Mouse (Mus musculus): ENCODE data around the gene Insl6. TPM values are rescaled to one million over a fixed set of nuclear protein-coding genes. Genes with fewer than 3 reads are reported as not detected.

Gene Insl6
- polyA plus RNA-seq, 1 experiment from 2014 or later: 3.6 TPM

- H3K9me3 ChIP-seq (replicated peaks): no peaks in the 10 kb centered on the region
- H3K4me1 ChIP-seq: no peaks in the 10 kb centered on the region
- H3K9ac ChIP-seq: no peak overlapping the region
- H3K4me2 ChIP-seq: no peak overlapping the region
- no peak overlapping the region for H3K27ac ChIP-seq
- ATAC-seq: no peak
- H3K27me3 ChIP-seq: no peaks in the 10 kb centered on the region
- H3K4me3 ChIP-seq: no peak overlapping the region
- H3K36me3 ChIP-seq (ENCODE audit: poor library complexity, severe bottlenecking): peaks cover 2% of the 10 kb centered on the region
These were observed 19.7 kb upstream of the Insl6 start for GRCm38 (mm10) chr19:29344868-29345267.

DNA sequence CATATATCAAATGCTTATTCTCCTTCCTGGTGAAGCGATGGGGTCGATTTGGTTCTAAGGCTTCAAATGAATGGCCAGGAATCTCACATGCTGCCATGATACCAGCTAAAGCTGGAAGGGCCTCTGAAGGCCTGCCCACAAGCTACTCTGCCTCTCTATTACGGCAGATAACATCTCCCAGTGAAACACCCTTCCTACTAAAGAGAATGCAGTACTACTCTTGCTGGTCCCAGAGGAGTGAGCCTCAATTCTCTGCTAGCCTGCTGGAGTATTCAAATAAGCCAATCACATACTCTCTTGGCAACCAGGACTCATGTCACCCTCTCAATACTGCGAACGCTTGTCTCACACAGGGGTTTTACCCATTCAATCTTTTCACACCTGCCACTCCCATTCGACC, 17.1 kb upstream of the Insl6 start:
- 88% methylated on average over 6 of the region's 6 CpGs for whole genome bisulfite sequencing
- H3K27me3 ChIP-seq: no peaks in the 10 kb centered on the region
- H3K4me2 ChIP-seq: no peak overlapping the region
- no peaks in the 10 kb centered on the region for H3K36me3 ChIP-seq (ENCODE audit: poor library complexity, severe bottlenecking)
- no peak overlapping the region for H3K9ac ChIP-seq
- H3K27ac ChIP-seq: no peak overlapping the region
- no peak for ATAC-seq
- H3K9me3 ChIP-seq (replicated peaks): no peaks in the 10 kb centered on the region
- H3K4me1 ChIP-seq: no peaks in the 10 kb centered on the region
- H3K4me3 ChIP-seq: no peak overlapping the region

GRCm38 (mm10) chr19:29341029-29341428, 15.9 kb upstream of the Insl6 start:
- Histone ChIP-seq H3K27me3 (no peaks in the 10 kb centered on the region), H3K4me3 (no peak overlapping the region), H3K36me3 (ENCODE audit: poor library complexity, severe bottlenecking) (no peaks in the 10 kb centered on the region), H3K9ac (no peak overlapping the region), H3K9me3 (replicated peaks) (no peaks in the 10 kb centered on the region), H3K4me1 (no peaks in the 10 kb centered on the region), H3K27ac (no peak overlapping the region), H3K4me2 (no peak overlapping the region)
- WGBS: 80% methylated on average over 4 of the region's 4 CpGs
- no peak for ATAC-seq

- no peak for ATAC-seq
- peaks cover 5% of the 10 kb centered on the region; the same call in 1 of the 2 replicates for H3K27me3 ChIP-seq
- no peaks in the 10 kb centered on the region for H3K9me3 ChIP-seq (replicated peaks)
- H3K9ac ChIP-seq: no peak overlapping the region
- no peak overlapping the region for H3K4me2 ChIP-seq
- H3K4me3 ChIP-seq: no peak overlapping the region
- H3K4me1 ChIP-seq: peaks cover 15% of the 10 kb centered on the region
- H3K36me3 ChIP-seq (ENCODE audit: poor library complexity, severe bottlenecking): no peaks in the 10 kb centered on the region
- no peak overlapping the region for H3K27ac ChIP-seq
- WGBS: 89% methylated on average over 2 of the region's 2 CpGs
These were observed 11.5 kb upstream of the Insl6 start for GRCm38 (mm10) chr19:29336624-29337023.

GRCm38 (mm10) chr19:29334068-29334745, 9.1 kb upstream of the Insl6 start, which contains the start of gene Rln1:
TSS of gene Rln1 (minus strand) at chr19:29334670.
- Histone ChIP-seq H3K27ac (no peak within 1 kb of the TSS), H3K4me1 (peaks cover 15% of the 10 kb centered on the region), H3K9me3 (replicated peaks) (no peaks in the 10 kb centered on the region), H3K9ac (peak within 1 kb of the TSS; percentile 74), H3K4me3 (peak within 1 kb of the TSS; percentile 46), H3K4me2 (peak within 1 kb of the TSS; percentile 80), H3K36me3 (ENCODE audit: poor library complexity, severe bottlenecking) (no peaks in the 10 kb centered on the region), H3K27me3 (peaks cover 5% of the 10 kb centered on the region; the same call in 1 of the 2 replicates)
- peak; percentile 77 for ATAC-seq
- WGBS: 2% methylated on average over 23 of the region's 23 CpGs

GRCm38 (mm10) chr19:29326822-29327552, 1.8 kb upstream of the Insl6 start:
- Histone ChIP-seq H3K9me3 (replicated peaks) (no peaks in the 10 kb centered on the region), H3K36me3 (ENCODE audit: poor library complexity, severe bottlenecking) (no peaks in the 10 kb centered on the region), H3K27ac (no peak overlapping the region), H3K4me3 (no peak overlapping the region), H3K4me2 (no peak overlapping the region), H3K9ac (no peak overlapping the region), H3K27me3 (peaks cover 6% of the 10 kb centered on the region; the same call in 1 of the 2 replicates), H3K4me1 (0 out of 2 replicates have a peak, but pooled peaks cover 3% of the 10 kb centered on the region)
- WGBS: 70% methylated on average over 13 of the region's 13 CpGs
- no peak for ATAC-seq

- 80% methylated on average over 4 of the region's 4 CpGs for WGBS
These were observed 1.2 kb upstream of the Insl6 start for GRCm38 (mm10) chr19:29326396-29326795.

DNA sequence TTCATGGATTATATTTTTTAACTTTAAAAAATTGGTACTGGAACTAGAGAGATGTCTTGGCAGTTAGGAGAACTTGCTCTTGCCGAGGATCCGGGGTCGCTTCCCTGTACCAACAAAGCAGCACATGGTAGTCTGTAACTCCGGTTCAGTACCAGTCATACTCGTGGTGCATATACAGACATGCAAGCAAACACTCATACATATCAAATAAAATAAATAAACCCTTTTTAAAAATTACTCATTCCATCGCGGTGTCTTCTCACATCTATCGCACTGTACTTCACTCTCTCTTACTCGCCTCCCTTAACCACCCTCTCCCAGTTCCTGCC, 660 bp upstream of the Insl6 start:
- no peak overlapping the region for H3K4me3 ChIP-seq
- H3K36me3 ChIP-seq (ENCODE audit: poor library complexity, severe bottlenecking): no peaks in the 10 kb centered on the region
- no peak overlapping the region for H3K27ac ChIP-seq
- 73% methylated on average over 9 of the region's 9 CpGs for WGBS
- no peak for ATAC-seq
- peaks cover 6% of the 10 kb centered on the region; the same call in 1 of the 2 replicates for H3K27me3 ChIP-seq
- H3K4me2 ChIP-seq: peak overlapping the region; percentile 61
- H3K9ac ChIP-seq: no peak overlapping the region
- H3K4me1 ChIP-seq: 0 out of 2 replicates have a peak, but pooled peaks cover 3% of the 10 kb centered on the region
- H3K9me3 ChIP-seq (replicated peaks): no peaks in the 10 kb centered on the region

More at GRCm38 (mm10) chr19:29326396-29326795, 1.2 kb upstream of the Insl6 start:
- Histone ChIP-seq H3K9me3 (replicated peaks) (no peaks in the 10 kb centered on the region), H3K27me3 (peaks cover 6% of the 10 kb centered on the region; the same call in 1 of the 2 replicates), H3K9ac (no peak overlapping the region), H3K27ac (no peak overlapping the region), H3K36me3 (ENCODE audit: poor library complexity, severe bottlenecking) (no peaks in the 10 kb centered on the region), H3K4me2 (no peak overlapping the region), H3K4me1 (0 out of 2 replicates have a peak, but pooled peaks cover 3% of the 10 kb centered on the region), H3K4me3 (no peak overlapping the region)
- no peak for ATAC-seq

GRCm38 (mm10) chr19:29323416-29324049, 1.6 kb downstream of the Insl6 start:
- no peak for ATAC-seq
- Histone ChIP-seq H3K27me3 (peaks cover 6% of the 10 kb centered on the region; the same call in 1 of the 2 replicates), H3K4me1 (0 out of 2 replicates have a peak, but pooled peaks cover 3% of the 10 kb centered on the region), H3K4me3 (no peak overlapping the region), H3K27ac (no peak overlapping the region), H3K36me3 (ENCODE audit: poor library complexity, severe bottlenecking) (no peaks in the 10 kb centered on the region), H3K9ac (no peak overlapping the region), H3K9me3 (replicated peaks) (no peaks in the 10 kb centered on the region), H3K4me2 (no peak overlapping the region)
- 82% methylated on average over 8 of the region's 8 CpGs for WGBS

- H3K27ac ChIP-seq: no peak overlapping the region
- H3K36me3 ChIP-seq (ENCODE audit: poor library complexity, severe bottlenecking): peaks cover 38% of the 10 kb centered on the region
- H3K9ac ChIP-seq: no peak overlapping the region
- no peak overlapping the region for H3K4me3 ChIP-seq
- H3K4me2 ChIP-seq: no peak overlapping the region
- H3K9me3 ChIP-seq (replicated peaks): peaks cover 7% of the 10 kb centered on the region
- H3K4me1 ChIP-seq: no peaks in the 10 kb centered on the region
- peak; percentile 55; the same call in 1 of the 2 replicates for ATAC-seq
- WGBS: 45% methylated on average over 7 of the region's 7 CpGs
- no peaks in the 10 kb centered on the region for H3K27me3 ChIP-seq
These were observed 12.5 kb downstream of the Insl6 start for GRCm38 (mm10) chr19:29312661-29313060.

DNA sequence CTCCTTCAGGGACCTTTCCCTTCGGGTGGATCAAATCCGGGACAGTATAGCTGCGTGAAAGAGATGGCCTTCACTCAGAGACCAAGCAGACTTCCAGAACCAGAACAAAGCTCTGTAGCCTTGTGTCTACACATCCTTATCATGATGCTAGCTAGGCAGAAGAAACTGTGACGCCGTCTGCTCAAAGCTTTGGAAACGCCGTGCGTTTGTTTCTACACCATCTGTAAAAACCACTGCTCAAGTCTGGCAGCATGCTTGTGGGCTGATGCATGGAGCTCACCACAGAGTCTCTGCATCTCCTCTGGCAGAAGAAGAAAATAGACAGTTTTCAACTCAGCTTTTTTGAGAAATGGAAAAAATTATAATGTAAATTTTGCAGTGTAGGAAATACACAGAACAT, 13.4 kb downstream of the Insl6 start:
- H3K4me1 ChIP-seq: no peaks in the 10 kb centered on the region
- H3K36me3 ChIP-seq (ENCODE audit: poor library complexity, severe bottlenecking): peaks cover 38% of the 10 kb centered on the region
- H3K9me3 ChIP-seq (replicated peaks): peaks cover 7% of the 10 kb centered on the region
- 88% methylated on average over 8 of the region's 8 CpGs for WGBS
- H3K27ac ChIP-seq: no peak overlapping the region
- H3K4me3 ChIP-seq: no peak overlapping the region
- H3K4me2 ChIP-seq: no peak overlapping the region
- no peak overlapping the region for H3K9ac ChIP-seq
- ATAC-seq: no peak
- no peaks in the 10 kb centered on the region for H3K27me3 ChIP-seq

GRCm38 (mm10) chr19:29308832-29309231, 16.3 kb downstream of the Insl6 start:
- Histone ChIP-seq H3K9ac (no peak overlapping the region), H3K27me3 (no peaks in the 10 kb centered on the region), H3K9me3 (replicated peaks) (no peaks in the 10 kb centered on the region), H3K4me1 (0 out of 2 replicates have a peak, but pooled peaks cover 3% of the 10 kb centered on the region), H3K4me3 (no peak overlapping the region), H3K36me3 (ENCODE audit: poor library complexity, severe bottlenecking) (peaks cover 35% of the 10 kb centered on the region), H3K4me2 (no peak overlapping the region), H3K27ac (no peak overlapping the region)
- no peak for ATAC-seq
